Mouse (Mus musculus): ENCODE data around the gene Tmed9. TPM values are rescaled to one million over a fixed set of nuclear protein-coding genes. Genes with fewer than 3 reads are reported as not detected.
"Not testable (repeated sequence)": the region's sequence is repeated elsewhere in the genome, so short reads cannot be mapped to it uniquely, and the experiment has no call there.

Tmed9 gene
- total RNA-seq, 2 experiments from 2014 or later: 104 to 106 TPM

DNA sequence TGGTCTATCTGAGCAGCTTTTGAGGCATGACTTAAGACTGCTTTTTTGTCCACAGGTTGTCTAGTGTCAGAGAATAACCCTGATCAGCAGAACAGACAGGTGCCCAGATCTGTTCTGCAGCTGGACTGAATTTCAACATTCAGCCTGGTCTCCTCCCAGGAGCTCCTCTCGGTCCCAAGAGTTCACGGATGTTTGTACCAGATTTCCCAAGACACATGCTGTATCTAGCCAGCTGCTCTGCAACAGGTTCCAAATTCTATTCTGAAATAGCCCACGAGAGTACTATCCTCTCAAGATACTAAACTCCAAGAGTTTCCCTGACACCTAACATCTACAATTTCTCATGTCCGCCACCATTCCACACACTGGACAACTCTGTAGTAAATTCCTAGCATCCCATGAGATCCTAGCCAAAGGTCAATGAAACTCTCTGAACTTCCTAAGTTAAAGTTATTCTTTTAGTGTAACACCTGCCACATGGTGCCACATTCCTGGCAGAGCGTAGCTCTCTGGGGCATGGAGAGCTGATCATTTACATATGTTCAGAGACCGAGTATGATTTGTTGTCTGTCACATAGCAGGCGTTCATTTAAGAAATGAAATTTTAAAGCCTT, 10.2 kb upstream of the Tmed9 start:
- no peak for DNase-seq
- intact Hi-C loops (cut with DNase I): no loop called here

DNA sequence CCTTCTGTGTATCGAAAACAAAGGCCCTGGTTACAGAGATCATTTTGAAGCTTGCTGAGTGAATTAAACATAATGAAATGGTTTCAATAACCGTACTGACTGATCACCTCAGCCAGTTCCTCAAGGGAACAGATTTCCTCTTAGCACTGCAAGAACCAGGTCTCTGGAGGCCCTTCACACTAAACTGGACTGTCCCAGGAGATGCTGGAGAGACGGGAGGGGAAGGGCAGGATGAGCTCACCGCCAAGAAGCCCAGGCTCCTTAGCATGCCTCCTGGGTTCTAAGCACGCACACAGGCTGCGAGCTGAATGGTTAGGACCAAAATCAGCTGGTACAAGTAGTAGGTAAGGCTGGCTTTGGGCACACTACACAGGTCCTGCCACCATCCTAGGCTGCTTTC, 6.5 kb upstream of the Tmed9 start:
- no peak for DNase-seq
- intact Hi-C loops (cut with DNase I): no loop called here

DNA sequence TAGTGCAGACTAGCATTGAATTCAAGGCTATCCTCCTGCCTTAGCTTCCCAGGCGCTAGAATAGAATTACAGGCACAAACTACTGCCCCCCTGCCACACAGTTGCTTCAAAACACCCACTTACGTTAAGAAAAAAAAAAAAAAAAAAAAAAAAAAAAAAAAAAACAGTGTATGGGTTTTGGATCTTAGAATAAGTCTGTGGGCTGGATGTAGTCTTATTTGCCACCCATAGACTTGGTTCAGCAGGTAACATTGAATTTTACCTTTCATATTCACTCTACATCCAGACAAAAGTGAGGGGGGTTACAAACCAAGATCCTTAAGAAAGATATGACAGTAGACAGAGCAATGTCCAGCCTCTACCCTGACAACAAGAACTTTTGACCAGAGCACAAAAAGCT, 5.6 kb upstream of the Tmed9 start:
- intact Hi-C loops (cut with DNase I): no loop called here
- no peak for DNase-seq

GRCm38 (mm10) chr13:55568524-55568923, 5.0 kb upstream of the Tmed9 start:
- intact Hi-C loops (cut with DNase I); DNase-seq: not testable (repeated sequence)

DNA sequence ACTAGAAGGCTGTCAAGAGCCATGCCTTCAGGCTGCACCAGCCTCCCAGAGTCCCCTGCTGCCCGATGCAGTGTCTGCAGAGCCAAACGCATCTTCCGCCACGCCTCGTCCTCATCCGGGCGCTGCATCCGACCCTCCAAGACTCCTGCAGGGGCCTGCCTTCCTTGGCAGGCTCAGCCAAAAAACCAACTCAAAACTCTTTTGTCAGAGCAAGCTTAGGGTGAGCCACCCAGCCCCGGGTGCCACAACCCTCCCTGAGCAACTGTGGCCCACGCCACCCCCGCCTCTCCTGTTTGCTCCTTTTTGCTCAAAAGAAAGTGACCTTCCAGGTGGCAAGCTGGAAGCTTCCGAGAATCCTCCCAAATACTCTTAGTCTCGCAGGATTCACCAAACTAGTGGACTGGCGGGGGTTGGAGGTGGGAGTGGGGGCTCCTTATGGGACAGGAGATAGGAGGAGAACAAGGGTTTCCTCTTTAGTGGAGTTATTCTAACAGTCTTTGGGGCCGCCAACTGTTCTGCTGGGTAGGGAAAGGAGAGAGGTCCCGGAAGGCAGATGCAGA, 3.7 kb upstream of the Tmed9 start:
- intact Hi-C loops (cut with DNase I): loop anchor here (2.0 kb wide), 1 partner anchor 31 kb away; no protein-coding TSS in a partner anchor
- peak; percentile 17 to 38 for DNase-seq

- peak; percentile 54 to 60 for DNase-seq
- intact Hi-C loops (cut with DNase I): loop anchor here (2.0 kb wide), 1 partner anchor 32 kb away; no protein-coding TSS in a partner anchor
These were observed 3.1 kb upstream of the Tmed9 start for GRCm38 (mm10) chr13:55570286-55570973.

DNA sequence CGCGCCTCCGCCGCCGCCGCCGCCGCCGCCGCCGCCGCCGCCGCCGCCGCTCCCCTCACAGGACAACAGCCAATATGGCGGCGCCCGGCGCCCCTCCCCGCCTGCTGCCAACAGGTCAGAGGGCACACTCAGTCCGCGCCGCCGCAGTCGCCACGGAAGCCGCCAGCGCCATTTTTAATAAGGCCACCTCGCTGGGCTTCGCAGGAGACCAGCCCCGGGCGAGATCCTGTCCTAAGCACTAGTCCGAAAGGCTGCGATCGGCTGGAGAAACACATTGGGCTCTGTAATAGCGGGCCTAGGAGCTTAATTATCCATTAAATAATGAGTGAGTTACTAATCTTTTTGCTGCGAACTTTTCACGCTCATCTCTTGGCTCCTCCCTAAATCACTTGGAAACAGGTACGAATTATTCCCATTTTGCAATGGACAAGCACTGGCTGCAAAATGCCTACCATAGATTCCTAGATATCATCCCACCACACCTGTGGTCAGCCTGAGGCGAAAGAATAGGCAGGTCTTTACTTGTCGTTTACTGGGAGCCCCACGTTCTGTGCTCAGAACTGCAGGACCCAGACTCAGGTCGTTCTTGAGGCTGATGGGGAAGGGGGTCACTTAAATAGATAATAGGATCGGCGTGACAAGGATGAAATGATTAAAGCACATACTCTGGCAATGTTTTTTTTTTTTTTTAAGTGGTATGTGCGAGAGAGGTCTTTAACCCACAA, 2.3 kb upstream of the Tmed9 start, which contains the start of gene Fam193b:
Fam193b (minus strand) TSS at position 94 of the 725 bp plus-strand sequence.
- DNase-seq: peak; percentile 96 to 98
- intact Hi-C loops (cut with DNase I): loop anchor here (2.0 kb wide), 1 partner anchor 32 kb away; no protein-coding TSS in a partner anchor

DNA sequence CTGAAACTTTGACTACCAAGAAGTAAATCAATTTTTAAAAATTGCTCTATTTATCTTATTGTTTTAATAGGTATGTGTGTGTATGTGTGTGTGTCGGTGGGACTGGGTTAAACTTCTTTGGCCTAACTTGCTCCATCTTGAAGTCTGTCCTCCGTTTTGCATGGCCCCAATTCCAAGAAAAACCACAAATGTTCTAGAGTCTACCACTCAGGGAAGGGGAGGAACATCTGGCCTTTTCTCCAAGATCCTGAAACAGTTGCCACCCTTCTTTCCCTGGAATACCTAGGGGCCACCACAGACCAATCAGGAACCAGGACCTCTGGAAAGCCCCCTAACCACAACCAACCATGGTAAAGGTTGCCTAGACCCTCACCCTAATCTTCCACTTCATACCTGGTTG, 1.6 kb upstream of the Tmed9 start:
- intact Hi-C loops (cut with DNase I): loop anchor here (2.0 kb wide), 1 partner anchor 33 kb away; no protein-coding TSS in a partner anchor
- no peak for DNase-seq

DNA sequence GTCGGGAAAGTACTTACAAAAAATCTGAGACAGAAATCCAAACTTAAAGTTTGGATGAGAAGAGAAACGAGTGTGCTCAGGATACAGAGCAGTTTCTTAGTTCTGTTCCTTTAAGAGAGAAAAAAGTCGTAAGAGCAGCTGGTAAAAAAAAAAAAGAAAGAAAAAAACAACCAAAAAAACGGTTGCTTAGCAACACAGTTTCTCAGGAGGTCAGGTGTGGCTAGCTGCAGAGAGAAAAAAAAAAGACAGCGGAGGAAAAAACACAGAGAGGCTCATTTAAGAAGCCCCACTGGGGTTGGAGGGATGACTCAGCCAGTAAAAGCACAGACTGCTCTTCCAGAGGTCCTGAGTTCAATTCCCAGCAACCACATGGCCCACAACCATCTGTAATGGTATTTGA, 789 bp downstream of the Tmed9 start:
- DNase-seq: no peak
- intact Hi-C loops (cut with DNase I): no loop called here

DNA sequence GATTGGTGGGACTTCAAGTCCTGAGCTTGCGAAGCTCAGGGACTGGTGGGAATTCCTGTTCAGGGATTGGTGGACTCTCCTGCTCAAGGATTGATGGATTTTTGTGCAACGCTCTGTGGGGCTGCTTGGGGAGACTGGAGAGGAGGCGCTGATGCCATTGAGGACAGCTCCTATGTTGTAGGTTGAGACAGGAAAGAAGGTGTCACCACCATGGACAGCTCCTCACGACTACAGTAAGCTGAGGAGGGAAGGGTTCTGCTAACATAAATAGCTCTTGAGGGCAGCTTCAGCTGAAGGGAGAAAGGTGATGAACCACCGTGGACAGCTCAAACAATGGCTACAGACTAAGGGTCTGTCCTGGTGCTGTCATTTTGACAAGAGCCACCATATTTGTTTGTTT, 2.4 kb downstream of the Tmed9 start:
- intact Hi-C loops (cut with DNase I): no loop called here
- DNase-seq: no peak

DNA sequence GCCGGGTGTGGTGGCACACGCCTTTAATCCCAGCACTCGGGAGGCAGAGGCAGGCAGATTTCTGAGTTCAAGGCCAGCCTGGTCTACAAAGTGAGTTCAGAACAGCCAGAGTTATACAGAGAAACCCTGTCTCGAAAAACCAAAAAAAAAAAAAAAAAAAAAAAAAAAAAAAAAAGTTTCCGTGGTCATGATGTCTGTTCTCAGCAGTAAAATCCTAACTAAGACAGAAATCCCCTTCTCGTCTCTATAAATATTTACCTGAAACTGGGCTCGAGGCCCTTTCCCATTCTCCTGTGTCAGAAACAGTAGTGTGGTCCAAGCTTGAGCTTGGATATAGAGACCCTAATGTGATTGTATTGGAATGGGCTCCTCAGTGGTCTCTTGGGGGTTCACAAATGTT, 3.3 kb downstream of the Tmed9 start:
- intact Hi-C loops (cut with DNase I); DNase-seq: not testable (repeated sequence)

GRCm38 (mm10) chr13:55578086-55578485, 4.6 kb downstream of the Tmed9 start:
- intact Hi-C loops (cut with DNase I): no loop called here
- no peak for DNase-seq

DNA sequence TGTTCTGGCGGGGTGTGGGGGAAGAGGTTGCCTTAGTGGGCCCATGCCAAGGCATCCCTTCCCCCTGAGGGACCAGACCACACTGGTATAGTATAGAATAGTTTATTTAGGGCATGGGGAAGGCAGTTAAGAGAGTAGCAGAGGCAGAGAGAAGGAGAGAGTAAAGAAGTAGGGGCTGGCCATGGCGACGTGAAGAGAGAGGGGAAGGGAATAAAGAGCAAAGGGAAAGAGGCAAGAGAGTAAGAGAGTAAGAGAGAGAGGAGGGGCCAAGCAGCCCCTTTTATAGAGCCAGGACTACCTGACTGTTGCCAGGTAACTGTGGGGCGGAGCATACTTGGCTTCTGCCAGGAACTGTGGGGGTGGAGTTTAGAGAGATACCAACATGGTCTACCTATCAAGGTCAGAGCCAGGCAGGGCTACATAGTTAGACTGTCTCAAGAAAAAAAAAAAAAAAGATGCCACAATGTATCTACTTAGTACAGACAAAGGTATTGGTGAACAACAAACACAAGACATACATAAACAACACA, 18.5 kb downstream of the Tmed9 start:
- intact Hi-C loops (cut with DNase I): no loop called here
- DNase-seq: no peak

- peak; percentile 97 for DNase-seq
- intact Hi-C loops (cut with DNase I): no loop called here
These were observed 19.2 kb downstream of the Tmed9 start for GRCm38 (mm10) chr13:55592512-55593253.

DNA sequence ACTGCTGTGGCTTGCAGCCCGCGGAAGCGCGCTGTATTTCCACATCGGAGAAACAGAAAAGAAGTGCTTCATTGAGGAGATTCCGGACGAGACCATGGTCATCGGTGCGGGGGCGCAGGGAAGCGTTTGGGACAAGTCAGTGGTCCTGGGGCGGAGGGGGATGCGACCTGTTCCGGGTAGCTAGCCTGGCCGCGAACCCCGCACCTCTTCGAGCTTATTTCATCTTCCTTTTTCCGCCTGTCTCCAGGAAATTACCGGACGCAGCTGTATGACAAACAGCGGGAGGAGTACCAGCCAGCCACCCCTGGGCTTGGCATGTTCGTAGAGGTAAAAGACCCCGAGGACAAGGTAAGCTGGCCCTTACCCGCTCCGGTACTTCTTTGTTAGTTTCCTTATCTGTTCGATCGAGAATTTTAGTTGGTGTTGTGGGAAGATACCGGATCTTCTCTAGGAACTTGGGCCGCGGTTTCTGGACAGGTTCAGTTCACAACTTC, 19.8 kb downstream of the Tmed9 start:
- no peak for DNase-seq
- intact Hi-C loops (cut with DNase I): no loop called here

DNA sequence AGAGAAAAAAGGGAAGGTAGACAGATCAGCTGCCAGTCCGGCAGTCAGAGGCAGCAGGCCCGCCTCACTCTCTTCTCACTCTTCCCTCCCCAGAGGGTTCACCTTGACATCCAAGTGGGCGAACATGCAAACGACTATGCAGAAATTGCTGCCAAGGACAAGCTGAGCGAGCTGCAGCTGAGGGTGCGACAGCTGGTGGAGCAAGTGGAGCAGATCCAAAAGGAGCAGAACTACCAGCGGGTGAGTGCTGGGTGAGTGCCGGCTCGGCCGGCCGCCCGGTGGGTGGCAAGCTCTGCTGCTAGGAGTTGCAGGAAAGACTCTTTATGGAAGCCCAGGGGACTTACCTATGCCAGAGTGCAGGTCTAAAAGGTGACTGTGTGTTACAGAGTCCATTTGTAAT, 21.8 kb downstream of the Tmed9 start:
- DNase-seq: no peak
- intact Hi-C loops (cut with DNase I): no loop called here

DNA sequence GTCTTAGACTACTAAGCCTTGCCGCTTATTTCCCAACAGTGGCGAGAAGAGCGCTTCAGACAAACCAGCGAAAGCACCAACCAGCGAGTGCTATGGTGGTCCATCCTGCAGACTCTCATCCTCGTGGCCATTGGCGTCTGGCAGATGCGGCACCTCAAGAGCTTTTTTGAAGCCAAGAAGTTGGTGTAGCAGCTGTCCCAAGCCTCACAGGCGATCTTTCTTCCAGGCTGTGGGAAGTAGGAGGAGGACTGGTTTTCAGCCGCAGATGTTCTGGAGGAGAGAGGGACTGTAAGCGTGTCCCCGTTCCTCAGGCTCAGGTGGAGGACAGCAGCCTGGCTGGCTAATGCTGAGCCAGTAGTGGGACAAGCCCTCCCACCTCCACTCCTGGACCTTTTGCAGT, 23.3 kb downstream of the Tmed9 start:
- intact Hi-C loops (cut with DNase I): no loop called here
- no peak for DNase-seq

DNA sequence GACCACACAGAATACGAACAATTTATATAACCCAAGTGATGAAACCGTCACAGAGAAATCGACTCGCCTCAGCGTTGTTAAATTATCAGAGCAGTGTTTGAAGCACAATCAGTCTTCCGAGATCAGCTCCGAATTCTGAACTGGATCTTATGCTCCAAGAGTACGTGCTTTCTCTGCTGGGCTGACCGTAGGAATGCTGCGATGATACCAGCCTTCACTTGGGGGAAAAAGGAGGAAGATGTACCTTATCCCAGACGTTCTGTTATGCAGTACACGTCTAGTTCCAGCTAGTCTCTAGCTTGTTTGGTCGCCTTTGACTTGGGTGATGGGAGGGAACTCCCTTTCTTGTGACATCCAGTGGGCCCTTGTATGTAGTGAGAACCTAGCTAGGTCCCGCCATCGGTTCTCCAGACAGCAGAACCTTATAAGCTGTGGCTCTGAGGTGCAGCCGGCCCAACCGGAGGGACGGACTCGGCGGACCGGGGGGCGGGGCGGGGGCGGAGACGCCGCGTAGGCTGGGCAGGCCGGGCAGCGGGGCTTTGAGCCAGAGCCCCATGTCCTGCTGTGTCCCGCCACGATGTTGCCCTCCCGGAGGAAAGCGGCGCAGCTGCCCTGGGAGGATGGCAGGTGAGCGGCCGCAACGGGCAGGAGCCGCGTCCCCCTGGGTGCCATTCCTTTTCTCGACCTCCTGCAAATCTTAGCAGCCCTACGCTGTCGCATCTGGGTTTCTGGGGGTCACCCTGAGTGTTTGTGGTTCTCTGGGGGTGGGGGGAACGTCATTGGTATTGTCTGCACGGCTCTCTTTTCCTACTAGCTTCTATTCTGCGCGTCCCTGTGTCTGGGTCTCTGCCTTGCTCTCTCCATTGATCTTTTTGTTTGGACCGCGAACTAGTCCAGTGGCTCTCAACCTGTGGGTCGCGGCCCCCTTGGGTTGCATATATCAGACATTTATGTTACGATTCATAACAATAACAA, 26.3 kb downstream of the Tmed9 start, which contains the start of gene B4galt7:
B4galt7 (plus strand) TSS at position 331 of the 975 bp plus-strand sequence.
- peak; percentile 91 to 92 for DNase-seq
- intact Hi-C loops (cut with DNase I): loop anchor here (1.0 kb wide), 1 partner anchor 128 kb away; no protein-coding TSS in a partner anchor

DNA sequence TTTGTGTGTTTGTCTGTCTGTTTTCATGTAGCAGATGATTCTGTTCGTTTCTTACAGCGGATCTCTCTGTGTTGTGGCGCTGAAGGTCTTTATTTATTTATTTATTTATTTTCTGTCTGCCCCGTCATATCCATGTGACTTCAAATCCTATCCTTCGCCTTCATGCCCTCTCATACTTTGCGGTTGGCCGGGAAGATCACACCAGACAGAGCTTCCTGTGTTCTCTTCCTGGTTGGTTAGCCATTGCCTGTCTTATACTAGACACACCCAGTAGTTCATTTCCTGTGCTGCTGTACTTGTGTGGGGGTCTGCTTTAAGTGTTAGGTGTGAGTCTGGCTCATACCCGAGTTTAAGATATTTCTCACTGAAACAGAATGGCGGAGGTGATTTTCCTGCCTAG, 27.1 kb downstream of the Tmed9 start:
- intact Hi-C loops (cut with DNase I): loop anchor here (1.0 kb wide), 2 partner anchors 40 to 128 kb away; no protein-coding TSS in a partner anchor
- peak; percentile 11 to 17 for DNase-seq

Measured in heart, postnatal 10 days (tissue).